Mouse (Mus musculus): ENCODE measurements around the gene Usf1.

Gene Usf1

DNA sequence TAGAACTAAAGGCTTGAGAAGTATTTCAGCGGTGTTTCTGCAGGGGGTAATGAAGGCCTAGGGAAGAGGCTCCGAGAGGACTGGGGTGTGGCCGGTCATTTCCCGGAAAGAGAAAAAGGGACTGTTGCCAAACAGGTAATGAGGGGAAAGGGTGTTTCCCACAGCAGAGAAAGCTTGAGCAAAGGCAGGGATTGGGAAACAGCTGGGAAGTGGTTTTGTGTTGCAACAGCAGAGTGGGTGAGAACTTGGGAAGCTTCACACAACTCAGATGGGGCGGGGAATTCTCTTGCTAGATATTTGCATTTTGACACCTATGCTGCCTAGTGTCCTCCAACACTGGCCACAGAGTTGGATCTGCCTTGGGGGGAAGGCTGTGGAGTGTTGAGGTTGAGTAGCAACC lies 41.8 kb downstream of the Usf1 start:
- peak; percentile 44 for DNase-seq (ENCODE audit: low spot score)

DNA sequence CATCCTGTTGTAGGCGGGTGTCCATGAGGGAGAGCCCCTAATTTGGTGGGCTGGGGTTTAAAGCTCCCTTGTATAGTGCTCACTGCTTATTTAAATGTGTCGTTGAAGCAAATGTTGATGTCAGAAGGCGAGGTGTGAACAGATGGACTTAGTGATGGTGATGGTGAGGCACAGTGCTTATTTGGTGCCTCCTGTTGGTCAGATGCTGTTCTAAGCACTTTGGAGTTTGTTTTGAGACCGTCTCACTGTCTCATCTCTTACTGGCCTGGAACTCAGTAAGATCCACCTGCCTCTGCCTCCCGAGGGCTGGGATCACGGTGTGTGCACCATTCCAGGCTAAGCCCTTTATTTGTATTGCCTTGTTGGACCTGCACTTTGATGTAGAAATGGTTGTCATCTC lies 43.8 kb downstream of the Usf1 start:
- DNase-seq (ENCODE audit: low spot score), result no peak

DNA sequence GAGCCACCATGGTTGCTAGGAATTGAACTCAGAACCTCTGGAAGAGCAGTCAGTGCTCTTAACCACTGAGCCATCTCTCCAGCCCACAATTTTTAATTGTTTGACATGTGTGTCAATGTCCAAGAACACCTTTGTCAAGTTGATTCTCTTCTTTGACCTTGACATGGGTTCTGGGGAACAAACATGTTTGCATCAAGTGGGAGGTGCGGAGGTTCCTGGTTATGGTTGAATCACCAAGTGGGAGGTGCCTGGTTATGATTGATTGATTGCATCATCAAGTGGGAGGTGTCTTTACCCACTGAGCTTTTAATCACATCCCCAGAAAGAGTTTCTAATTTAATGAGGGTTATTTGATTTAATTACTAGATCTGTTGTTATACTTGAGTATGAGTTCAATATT lies 46.5 kb downstream of the Usf1 start:
- DNase-seq (ENCODE audit: low spot score), result no peak

DNA sequence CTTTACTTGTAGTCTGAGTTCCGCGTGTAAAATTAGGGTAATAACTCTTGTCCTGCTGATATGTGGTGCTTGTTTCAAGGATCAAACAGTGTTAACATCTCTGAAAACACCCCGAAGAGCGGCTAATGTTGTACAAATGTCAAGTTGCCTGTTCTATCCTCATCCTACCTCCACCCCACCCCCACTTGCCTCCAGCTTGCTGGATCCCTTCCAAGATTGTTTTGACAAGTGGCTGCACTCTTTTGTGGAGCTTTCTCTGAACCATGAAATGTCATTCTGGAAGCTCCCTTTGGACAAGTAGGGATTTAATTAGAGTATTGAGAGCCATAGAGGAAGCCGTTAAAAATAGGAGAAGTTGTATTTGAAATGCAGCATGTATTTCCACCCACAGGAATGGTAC lies 48.7 kb downstream of the Usf1 start:
- no peak for DNase-seq (ENCODE audit: low spot score)

DNA sequence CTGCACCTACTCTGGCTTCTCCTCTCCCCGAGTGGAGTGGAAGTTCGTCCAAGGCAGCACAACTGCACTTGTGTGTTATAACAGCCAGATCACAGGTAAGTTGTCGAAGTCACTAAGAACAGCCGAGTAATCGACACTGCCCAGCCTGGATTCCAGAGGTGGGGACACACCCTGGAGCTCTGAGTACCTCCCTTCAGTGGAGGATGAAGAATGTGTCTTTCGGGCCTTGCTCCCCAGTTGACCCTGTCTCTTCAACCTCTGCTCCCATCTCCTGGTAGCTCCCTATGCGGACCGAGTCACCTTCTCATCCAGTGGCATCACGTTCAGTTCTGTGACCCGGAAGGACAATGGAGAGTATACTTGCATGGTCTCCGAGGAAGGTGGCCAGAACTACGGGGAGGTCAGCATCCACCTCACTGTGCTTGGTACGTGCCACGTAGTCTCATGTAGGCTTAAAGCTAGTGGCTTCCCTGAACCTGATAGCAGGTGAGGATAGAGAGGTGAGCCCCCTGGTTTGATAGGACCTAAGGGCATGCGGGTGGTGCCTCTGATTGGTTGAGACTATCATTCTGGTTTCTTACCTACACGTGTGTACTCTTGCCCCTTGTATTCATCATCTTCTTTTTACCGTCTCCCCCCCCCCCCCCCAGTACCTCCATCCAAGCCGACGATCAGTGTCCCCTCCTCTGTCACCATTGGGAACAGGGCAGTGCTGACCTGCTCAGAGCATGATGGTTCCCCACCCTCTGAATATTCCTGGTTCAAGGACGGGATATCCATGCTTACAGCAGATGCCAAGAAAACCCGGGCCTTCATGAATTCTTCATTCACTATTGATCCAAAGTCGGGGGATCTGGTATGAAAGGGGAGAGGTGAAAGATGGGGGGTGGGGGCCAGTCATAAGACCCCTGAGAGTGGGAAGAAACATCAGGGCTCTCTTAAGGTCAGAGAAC lies 49.7 kb downstream of the Usf1 start:
- DNase-seq (ENCODE audit: low spot score), result no peak

DNA sequence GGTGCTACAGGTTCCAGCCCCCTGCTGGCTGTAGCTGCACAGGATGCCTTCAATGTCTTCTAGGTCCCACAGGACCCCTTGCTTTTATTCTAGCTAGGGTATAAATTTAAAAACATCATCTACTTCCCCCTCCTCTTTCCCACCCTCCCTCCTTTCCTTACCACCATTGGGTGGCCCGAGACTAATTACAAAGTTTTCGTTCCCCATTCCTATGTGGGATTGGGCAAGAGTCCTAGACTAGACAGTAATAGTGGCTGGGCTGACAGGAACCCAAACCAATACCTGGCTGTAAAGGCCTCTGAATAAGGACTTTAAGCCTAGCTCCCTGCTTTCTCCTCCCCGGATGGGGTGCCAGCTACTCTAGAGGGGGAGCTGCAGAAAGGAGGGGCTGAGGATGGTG lies 52.0 kb downstream of the Usf1 start:
- no peak for DNase-seq (ENCODE audit: low spot score)

DNA sequence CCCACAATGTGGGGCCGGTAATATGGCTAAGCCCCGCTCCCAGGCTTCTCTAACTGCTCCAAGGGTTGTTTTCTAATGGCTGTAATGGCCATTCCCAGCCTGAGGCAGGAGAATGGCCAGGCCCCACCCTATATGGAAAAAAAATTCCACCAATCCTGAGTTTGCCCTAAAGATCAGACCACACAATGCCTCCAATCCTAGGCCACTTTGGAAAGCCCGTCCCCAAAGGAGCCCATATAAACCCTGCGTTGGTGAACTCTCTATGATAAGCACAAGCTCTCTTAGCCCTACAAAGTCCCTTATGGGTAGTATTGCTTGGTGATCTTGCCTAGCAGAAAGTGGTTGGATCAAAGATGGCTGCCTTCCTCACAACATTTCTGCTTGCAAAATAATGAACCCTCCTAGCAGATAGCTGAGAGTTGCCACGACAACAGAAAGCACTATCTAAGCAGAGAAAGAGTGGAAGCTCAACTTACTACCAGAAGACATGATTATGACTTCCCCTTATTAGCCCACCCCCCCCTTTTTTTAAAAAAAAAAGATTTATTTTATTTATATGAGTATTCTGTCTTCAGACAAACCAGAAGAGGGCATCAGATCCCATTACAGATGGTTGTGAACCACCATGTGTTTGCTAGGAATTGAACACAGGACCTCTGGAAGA lies 54.8 kb downstream of the Usf1 start:
- DNase-seq (ENCODE audit: low spot score), result no peak

DNA sequence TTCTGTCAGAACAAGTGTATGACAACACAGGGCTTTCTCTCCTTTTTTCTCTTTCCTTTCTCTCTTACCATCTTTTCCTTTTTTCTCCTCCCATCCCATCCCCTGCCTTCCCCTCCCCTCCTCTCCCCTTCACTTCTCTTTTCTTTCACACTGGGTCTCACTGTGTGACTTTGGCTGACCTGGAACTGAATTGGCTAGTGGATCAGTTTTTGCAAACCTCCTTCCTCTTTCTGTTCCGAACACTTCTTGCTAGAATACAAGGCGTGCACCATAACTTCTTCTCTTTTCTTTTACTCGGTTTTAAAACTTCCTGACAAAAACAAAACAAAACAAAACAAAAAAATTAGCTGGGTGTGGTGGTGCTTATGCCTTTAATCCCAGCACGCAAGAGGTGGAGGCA lies 55.5 kb downstream of the Usf1 start:
- no peak for DNase-seq (ENCODE audit: low spot score)
